Mouse (Mus musculus): Measurements from ENCODE around the gene Exoc3l. TPM values are rescaled to one million over a fixed set of nuclear protein-coding genes. Genes with fewer than 3 reads are reported as not detected.

Exoc3l gene
- 1.3 and 1.4 TPM in 2 replicates for polyA plus RNA-seq (2012)

GRCm38 (mm10) chr8:105295895-105296573 lies at the start of gene Exoc3l:
Exoc3l (minus strand) TSS chr8:105296101.
- no peak for TF ChIP-seq GATA1 (IDR thresholded peaks at IDR 0.05; ENCODE audit: low read length)

DNA sequence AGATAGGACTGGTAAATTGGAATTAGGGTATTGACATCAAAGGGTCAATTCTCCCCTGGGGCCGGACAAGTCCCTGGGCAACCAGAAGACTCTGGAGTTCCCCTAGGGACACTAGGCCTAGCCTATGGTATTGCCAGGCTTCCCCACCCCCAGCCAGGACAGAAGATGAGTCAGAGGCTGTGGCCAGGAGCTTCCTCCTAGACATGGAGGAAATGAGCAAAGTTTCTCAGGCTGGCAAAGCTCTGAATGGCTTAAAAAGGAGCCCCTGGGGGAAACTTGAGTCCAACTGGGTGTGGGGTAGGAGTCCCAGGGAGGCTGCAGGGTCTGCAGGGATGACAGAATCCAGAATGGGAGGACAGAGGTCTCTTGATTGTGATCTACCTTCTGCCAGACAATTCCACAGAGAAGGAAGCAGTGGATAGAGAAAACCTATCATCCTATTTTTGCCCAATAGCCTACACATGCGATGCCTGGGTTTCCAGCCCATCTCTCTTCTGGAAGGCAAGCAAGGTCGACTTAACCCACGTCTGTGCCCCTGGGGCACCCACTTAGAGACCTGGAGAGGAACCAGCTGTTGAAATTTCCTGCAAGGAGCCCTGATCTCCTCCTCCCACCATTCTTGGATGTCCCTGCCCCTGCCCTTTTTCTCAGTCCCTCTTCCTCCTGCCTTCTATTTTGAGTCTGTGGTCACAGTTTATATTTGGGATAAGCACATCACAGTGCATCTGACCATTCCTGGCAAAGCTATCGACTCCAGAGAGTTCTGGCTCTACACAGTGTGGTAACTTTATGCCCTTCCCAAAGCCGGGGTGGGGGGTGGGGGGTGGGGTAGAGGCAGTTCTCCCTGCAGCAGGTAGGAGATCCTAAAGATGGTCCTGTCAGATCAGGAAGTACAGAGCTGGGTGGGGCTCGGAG lies 49.4 kb upstream of the Exoc3l start:
- TF ChIP-seq GATA1 (IDR thresholded peaks at IDR 0.05; ENCODE audit: low read length) = no peak

DNA sequence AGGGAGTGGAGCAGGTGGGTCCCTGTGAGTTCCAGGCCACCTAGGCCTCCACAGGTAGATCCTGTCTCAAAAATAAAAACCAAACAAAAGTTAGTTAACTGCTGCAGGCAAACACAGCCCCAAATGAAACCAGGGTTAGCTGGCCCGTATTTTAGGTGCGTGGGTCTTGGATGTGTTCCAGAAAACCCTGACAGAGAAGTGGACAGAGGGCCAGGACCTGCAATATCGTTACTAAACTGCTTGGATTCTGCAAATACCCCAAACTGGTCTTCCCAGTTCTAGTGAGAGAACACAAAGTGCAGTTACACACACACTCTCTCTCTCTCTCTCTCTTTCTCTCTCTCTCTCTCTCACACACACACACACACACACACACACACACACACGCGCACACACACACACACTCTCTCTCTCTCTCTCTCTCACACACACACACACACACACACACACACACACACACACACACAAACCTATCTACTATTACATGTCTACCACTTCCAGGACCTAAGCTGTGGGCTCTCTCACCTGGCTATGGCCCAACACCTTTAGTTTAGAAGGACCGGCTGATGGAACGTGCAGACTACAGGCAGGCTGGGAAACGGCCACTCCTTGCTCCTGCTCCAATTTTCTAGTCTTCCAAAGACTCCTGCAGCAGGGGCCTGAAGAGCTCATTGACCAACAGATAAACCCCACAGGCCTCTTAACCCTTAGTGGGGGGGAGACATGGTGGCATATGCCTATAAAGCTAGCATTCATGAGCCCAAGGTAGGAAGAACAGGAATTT lies 48.1 kb upstream of the Exoc3l start:
- no peak for TF ChIP-seq GATA1 (IDR thresholded peaks at IDR 0.05; ENCODE audit: low read length)

DNA sequence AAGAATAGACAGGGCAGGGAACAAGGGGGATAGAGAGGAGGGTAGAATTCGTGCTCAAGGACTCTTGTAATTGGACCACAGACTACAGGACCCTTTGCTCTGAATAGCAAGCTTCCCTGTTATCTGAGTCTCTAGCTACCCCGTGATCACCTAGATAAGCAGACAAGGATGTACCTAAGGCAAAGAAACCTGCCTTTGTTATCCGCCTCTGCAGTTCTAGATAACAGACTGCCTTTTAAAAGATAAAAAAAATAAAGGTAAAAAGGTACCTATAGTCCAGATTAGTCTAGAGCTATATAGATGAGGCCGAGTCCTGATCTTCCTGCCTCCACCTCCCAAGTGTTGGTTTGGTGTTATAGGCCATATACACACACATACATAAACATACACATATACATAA lies 46.9 kb upstream of the Exoc3l start:
- no peak for TF ChIP-seq GATA1 (IDR thresholded peaks at IDR 0.05; ENCODE audit: low read length)

- TF ChIP-seq GATA1 (IDR thresholded peaks at IDR 0.05; ENCODE audit: low read length) = no peak
Measured at GRCm38 (mm10) chr8:105341399-105341798, 45.5 kb upstream of the Exoc3l start.

- no peak for TF ChIP-seq GATA1 (IDR thresholded peaks at IDR 0.05; ENCODE audit: low read length)
Measured at GRCm38 (mm10) chr8:105339886-105340635, 44.2 kb upstream of the Exoc3l start.

GRCm38 (mm10) chr8:105338992-105339391 lies 43.1 kb upstream of the Exoc3l start:
- TF ChIP-seq GATA1 (IDR thresholded peaks at IDR 0.05; ENCODE audit: low read length) = no peak

- TF ChIP-seq GATA1 (IDR thresholded peaks at IDR 0.05; ENCODE audit: low read length) = no peak
Measured at GRCm38 (mm10) chr8:105336373-105337130, 40.7 kb upstream of the Exoc3l start.

DNA sequence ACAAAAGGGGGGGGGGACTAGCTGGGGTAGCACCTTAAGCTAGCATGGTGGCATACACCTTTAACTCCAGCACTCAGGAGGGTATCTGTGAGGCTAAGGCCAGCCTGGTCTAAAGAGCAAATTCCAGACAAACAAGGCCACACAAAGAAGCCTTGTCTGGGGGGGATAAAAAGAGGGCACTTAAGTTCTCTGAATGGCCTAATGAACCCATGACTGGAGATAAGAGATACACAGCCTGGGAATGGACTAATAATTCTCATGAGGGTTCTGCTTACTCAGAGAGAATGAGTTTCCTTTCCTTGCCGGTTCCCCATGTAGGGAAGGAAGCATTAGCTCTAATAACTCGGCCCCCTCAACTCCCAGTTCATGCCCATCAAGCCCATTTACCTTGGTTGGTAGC lies 36.6 kb upstream of the Exoc3l start:
- TF ChIP-seq GATA1 (IDR thresholded peaks at IDR 0.05; ENCODE audit: low read length) = no peak

- no peak for TF ChIP-seq GATA1 (IDR thresholded peaks at IDR 0.05; ENCODE audit: low read length)
Measured at GRCm38 (mm10) chr8:105331931-105332330, 36.0 kb upstream of the Exoc3l start.

GRCm38 (mm10) chr8:105331469-105331868 lies 35.6 kb upstream of the Exoc3l start:
- TF ChIP-seq GATA1 (IDR thresholded peaks at IDR 0.05; ENCODE audit: low read length) = no peak

- no peak for TF ChIP-seq GATA1 (IDR thresholded peaks at IDR 0.05; ENCODE audit: low read length)
Measured at GRCm38 (mm10) chr8:105330325-105330724, 34.4 kb upstream of the Exoc3l start.

- no peak for TF ChIP-seq GATA1 (IDR thresholded peaks at IDR 0.05; ENCODE audit: low read length)
Measured at GRCm38 (mm10) chr8:105326968-105327367, 31.1 kb upstream of the Exoc3l start.

- no peak for TF ChIP-seq GATA1 (IDR thresholded peaks at IDR 0.05; ENCODE audit: low read length)
Measured at GRCm38 (mm10) chr8:105326141-105326672, 30.3 kb upstream of the Exoc3l start, which contains the start of the genes Lrrc29 and Tmem208. Lrrc29 (minus strand) TSS chr8:105326278. Tmem208 (plus strand) TSS chr8:105326354.
